Mouse (Mus musculus) layer of hippocampus, adult 18-20 months (tissue): Measurements from ENCODE around the gene Xylb. TPM values are rescaled to one million over a fixed set of nuclear protein-coding genes. Genes with fewer than 3 reads are reported as not detected.
A peak's percentile ranks its signal among the peaks of the same experiment; 100 is the strongest.
"Not testable (repeated sequence)": the region's sequence is repeated elsewhere in the genome, so short reads cannot be mapped to it uniquely, and the experiment has no call there.

ENCODE experiments used
- DNase-seq, 2 experiments: peaks; one replicate each; pipeline ENCODE4 v3.0.0; 2022; ENCODE audit warnings: low spot score in 2 of 2
- total RNA-seq, 2 experiments: library from RNA; stranded (reverse); gene quantifications; 2 replicates each; pipeline ENCODE4 v1.2.3; 2021

Gene Xylb
- total RNA-seq, 2 experiments from 2014 or later = 4.8 to 5.9 TPM

DNA sequence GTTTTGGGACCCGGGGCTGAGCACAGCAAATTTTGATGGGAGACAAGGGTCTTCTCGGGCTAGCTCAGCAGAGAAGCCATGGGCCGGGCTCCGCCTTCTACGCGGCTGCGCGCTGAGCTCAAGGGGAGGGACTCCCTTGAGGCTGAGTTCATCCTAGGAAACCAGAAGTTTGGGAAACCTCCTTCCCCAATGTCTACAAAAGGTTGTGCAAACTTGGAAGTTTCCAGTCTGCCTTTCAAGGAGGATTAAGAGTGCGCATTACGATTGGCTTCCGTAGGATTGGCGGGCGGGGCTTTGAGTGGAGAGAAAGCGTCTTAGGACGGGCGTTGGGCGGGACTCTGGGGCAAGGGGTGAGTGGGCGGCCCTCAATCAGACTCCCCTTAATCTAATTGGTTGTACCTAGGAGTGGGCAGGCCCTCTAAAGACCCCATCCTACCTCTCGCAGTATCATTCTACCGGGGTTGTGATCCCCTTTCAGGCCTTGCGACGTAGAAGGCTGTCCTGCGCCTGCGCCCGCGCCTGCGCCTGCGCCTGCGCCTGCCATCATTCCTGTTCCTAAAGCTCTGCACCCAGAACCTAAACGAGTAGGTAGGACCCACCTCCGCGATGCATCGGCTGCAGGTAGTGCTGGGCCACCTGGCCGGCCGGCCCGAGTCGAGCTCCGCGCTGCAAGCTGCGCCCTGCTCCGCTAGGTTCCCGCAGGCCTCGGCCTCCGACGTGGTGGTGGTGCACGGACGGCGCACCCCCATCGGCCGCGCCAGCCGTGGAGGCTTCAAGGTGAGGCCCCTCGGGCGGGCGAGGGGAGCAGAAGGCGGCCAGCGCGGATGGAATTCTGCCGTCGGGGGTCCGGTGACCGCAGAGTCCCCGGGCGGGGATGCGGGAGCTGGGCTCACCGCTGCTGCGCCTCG, 16.0 kb upstream of the Xylb start, which contains the start of gene Myd88:
Myd88 (minus strand) TSS at position 503 of the 908 bp plus-strand sequence.
- peak; percentile 94 to 97 for DNase-seq

DNA sequence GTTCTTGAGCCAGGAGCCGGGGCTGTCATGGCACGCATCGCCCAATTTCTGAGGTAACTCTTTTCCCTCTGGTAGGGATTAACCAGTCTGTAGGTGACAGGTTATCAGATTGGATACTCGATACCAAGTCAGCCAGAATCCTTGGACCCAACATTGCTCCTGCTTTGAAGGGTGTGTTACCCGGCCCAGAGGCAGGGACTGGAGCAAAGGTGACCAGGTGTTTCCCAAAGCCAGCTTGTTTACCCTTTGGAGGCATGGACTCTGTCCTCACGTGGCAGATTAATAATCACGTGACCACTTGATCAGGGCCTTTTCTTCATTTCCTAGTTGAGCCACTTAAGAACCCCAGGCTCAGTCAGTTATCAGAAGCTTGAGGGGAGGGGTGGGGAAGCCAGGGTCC, 14.5 kb upstream of the Xylb start:
- DNase-seq = no peak

DNA sequence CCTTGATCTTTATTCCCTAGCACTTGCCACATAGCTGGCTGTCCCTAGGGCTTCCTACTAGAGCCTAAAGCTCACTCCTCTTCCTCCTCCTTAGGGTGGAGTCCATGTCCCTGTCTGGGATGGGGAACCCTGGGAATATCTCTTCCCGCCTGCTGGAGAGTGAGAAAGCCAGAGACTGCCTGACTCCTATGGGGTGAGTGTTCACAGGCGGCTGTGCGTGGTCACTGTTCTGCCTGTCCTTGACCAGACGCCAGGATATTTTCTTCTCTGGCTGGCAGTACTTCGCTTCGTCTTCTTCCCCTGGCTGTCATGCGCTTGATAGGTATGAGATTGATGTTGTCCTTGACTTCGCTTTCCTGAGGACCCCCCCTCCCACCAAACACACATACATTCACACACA, 10.8 kb upstream of the Xylb start:
- DNase-seq = no peak

DNA sequence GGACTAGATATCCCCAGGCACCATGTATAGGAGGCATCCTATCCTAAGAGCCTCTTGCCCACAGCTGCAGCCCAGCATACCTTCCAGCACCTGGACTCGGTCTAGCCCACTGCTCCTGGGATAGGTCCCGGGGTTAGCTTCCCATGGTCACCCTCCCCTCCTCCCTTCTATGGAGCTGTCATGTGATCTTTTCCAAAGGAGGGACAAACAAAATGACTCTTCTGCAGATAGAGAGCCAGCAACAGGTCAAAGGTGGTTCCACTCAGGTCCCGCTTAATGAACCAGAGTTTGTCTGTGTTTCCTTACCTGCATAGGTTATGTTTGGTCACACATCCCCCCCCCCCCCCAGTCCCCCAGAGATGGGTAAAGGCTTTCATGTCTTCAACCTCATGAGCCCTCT, 6.7 kb upstream of the Xylb start:
- no peak for DNase-seq

DNA sequence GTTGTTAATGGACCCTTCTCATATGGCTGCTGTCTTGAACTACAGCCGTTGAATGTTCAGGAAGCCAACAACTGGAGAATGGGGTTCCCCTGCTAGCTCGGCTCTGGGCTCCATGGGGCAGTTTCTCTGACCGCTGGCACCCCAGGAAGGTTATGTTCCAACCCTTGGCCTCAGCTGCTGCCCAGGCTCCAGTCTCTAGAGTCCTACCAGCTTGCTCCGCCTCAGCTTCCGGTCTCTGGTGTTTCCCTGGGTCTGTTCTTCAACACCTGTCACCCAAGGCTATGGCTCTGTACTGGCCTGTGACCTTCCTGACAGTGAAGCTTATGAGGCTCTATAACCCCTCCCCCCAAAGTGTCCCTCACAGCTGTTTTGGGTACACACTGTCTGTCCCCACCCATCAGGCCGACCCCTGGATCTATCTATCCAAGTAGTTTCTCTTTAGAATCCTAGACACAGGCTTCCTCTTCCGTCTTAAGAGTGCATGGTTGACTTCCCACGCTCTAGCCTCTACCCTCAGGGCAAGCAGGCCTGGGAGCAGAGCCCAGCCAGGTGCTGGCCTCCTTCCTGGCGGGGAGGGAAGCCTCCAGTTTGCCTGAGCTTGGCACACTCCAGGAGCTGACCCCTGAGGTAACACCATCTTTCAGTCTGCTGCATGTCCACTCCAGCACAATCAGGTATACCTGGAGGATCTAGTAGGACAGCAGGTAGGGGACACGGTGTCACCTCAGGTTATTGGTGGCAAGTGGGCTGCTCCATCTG, 6.1 kb upstream of the Xylb start:
- no peak for DNase-seq

DNA sequence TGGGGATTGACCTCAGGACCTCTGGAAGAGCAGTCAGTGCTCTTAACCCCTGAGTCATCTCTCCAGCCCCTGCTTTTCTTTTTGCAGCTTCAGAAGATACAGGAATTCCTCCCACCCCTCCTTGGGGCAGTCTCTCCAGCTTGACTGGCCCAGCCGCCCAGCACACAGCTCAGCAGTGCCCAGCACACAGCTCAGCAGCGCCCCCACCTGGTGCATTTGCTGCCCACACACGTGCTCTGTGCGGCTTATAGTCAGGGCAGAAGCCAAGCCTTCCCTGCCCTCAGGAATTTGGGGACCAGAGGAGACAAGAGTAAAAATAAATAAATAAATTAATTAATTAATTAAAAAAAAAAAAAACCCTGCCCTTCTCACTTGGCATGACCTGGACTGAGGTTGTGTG, 5.1 kb upstream of the Xylb start:
- peak in 1 of 2 experiments; percentile 67 for DNase-seq

DNA sequence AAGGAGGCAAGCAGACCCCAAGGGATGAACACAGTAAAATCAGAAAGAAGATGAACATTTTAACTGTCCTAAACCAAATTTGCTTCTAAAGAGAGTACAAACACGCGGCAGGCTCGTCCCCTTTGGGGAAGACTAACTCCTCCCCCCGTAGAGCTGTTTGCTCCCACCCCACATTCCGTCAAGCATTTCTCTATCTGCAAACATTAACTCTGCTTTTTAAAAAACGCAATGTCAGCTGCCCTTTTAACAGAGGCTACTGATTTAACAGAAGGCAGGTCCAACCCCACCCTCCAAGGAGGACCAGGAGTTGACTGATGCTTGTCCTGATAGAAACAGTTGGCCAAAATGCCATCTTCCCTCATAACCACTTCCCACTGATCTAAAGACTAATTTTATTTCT, 3.3 kb upstream of the Xylb start:
- no peak for DNase-seq

DNA sequence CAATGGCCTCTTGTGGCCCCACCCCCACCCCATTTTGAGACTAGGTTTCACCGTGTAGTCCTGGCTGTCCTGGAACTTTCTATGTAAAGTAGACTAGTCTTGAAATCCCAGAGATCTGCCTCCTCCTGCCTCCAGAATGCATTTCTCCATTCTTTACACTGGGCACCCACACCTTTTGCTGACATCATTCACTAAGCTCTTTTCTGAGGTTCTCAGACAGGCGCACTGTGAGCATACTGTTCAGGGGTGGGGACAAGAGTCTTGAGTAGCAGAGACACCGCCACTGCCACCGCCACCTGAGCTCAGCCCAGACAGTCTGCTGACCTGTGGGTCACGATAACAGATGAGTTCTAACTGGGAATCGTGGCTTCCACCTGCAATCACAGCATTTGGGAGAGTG, 1.2 kb upstream of the Xylb start:
- no peak for DNase-seq

DNA sequence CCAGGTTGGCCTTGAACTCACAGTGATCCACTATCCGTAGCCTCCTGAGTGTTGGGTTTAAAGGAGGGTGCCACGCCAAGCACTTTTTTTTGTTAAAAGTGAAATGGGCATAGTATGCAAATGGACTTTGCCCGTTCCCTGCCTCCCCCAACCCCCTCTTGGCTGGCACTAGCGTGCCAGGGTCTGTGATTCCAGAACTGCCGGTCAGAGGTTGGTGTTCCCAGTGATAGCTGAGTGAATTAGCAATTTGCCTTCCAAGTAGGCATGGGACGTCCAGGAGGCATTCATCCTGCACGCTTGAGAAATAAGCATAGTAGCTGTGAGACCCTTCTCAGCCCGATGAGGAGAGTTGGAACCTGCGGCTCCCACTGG, 863 bp downstream of the Xylb start:
- no peak for DNase-seq

DNA sequence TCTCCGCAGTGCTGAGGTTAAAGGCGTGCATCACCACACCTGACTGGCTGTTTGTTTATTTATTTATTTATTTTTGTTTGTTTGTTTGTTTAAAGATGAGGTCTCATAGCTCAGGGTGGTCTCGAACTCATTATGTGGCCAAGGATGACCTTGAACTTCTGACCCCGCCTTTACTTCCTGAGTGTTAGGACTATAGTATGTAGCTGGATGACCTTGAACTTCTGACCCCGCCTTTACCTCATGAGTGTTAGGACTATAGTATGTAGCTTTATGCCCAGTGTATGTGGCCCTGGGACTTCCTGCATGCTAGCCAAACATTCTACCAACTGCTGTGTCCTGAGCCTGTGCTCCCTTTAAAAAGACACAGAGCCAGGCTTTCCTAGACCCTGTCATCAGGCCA, 4.2 kb downstream of the Xylb start:
- no peak for DNase-seq

DNA sequence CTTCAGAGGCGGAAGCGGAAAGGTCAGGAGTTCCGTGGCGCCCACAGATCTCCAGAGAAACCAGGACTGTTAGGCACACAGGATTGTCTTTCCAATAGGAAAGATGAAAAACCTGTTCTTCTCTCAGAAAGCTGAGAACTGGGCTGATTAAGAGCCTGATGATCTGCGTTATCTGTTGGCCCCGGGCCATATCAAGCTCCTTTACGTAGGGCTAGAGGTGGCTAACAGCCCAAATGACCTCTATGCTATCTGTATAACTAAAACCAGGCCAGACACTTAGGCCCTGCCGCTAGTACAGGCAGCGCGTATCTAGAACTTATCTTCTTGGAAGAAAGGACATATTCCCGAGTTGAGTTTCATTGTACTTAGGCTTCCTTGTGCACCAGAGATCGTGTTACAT, 6.0 kb downstream of the Xylb start:
- DNase-seq = no peak

DNA sequence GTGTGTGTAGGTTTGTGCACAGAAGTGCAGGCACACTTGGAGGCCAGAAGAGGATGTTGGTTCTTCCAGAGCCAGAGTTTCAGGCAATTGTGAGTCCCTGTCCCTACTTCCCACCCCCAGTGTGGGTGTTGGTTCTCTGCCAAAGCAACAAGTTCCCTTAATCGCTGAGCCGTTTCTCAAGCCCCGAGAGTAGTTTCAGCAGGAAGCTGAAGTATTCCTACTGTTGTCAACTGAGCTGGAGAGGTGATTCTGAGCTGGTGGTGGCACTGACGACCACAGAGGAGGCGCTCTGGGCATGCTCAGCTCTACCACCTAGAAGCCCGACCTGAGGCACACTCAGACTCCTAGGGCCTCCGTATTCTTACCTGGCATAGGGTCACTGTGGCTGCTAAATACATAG, 8.1 kb downstream of the Xylb start, which contains the start of gene Slc22a14:
Slc22a14 (minus strand) TSS at position 270 of the 400 bp plus-strand sequence.
- no peak for DNase-seq

DNA sequence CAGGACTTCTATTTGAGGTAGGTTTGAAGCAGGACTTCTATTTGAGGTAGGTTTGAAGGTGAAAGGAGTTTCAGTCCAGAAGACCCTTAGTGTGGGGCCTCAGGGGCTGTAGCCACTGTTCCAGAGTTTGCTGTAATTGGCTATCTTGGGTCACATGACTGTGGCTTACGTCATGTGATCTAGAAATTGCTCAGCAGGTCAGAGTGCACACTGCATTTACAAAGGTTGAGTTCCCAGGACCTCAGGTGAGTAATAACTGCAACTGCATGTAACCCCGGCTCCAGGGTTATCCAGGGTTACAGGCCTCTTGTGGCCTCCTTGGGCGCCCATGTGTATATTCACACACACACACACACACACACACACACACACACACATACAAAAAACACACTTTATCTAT, 11.2 kb downstream of the Xylb start:
- no peak for DNase-seq

DNA sequence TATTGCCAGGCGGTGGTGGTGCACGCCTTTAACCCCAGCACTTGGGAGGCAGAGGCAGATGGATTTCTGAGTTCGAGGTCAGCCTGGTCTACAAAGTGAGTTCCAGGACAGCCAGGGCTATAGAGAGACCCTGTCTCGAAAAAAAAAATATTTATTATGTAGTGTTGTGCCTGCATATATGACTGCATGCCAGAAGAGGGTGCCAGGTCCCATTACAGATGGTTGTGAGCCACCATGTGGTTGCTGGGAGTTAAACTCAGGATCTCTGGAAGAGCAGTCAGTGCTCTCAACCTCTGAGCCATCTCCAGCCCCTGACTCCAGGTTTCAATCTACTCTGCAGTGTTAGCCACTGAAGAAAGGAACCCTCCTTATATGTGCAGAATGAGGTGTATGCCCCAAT, 13.6 kb downstream of the Xylb start:
- not testable (repeated sequence) for DNase-seq

DNA sequence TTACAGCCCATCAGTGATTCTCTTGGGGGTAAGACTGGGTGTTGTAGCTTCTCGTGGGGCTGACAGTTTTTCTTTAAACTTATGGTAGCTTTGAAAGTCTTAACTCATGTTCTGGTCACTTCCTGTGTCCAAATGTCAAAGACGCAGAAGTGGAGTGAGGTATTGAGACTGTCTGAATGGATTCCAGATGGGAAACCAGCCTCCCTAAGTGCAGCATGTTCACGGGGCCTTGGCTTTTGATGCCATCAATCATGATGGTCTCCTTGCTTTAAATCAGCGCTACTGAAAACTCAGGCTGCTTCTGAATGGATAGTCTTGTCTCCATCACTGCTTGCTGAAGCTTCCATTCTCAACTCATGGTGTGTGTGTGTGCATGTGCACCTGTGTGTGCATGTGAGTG, 14.1 kb downstream of the Xylb start:
- no peak for DNase-seq

DNA sequence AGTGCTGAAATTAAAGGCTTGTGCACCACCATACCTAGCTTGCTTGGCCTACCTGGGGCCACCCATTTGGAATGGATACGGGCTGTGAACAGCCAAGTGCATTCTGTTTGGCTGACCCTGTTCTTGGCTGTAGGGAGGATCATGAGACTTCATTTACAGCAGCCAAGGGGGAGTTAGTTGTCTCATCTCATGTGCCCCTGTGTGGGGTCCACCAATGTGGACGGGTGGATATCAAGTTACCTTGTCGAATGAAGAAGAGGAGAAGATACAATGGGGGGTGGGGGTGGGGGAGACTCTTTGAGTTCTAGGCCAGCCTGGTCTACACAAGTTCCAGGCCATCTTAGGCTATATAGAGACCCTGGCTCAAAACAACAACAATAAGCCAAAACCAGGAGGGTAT, 17.8 kb downstream of the Xylb start:
- no peak for DNase-seq

DNA sequence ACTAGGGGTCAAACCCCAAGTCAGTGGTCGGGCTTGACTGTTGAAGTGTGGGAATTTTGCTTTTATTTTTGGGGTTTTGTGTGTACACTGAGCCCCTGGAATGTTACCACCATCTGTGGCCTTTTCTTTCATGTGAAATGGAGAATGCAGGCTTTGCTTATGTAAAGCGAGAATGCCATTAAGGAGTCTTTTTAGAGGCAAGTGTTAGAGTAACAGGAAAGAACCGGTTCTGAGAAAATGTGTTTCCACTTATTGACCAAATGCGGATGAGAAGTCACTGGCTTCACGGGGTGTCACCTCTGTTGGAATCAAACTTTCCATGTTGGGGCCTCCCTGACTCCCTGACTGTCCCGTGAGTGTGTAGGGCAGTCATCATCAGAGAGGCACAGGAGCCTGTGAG, 18.4 kb downstream of the Xylb start:
- DNase-seq = no peak

DNA sequence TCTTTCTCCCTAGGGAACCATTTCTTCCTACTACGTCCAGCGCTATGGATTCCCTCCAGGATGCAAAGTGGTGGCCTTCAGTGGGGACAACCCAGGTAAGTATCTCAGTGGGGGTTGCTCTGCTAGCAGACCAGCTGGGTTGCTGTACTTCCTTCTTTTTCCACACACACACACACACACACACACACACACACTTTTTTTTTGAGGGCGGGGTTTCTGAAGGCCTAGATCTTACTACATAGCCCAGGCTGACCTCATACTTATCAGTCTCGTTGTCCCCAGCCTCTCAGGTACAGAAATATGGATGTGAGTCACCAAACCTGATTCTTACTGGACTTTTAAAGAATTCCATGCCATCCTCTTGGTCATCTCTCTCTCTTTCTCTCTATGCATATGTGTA, 21.1 kb downstream of the Xylb start:
- DNase-seq = no peak

DNA sequence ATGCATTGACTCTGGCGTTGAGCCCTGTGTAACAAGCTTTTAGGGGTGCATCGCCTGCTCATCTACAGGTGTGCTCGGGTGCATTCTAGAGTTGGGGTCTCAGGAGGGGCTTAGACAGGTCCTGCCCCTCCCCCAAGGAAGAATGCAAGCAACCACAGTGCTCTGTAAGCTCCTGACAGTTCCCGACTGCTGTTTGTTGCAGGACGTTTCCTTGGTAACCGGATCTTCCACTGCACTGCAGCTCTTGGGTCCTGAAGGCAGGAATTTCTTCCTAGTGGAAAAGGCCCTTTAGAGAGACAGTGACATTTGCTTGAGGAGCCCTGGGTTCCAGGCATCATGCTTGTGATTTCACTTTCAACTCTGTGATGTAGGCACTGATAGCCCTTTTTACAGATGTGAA, 25.4 kb downstream of the Xylb start:
- peak; percentile 39 to 40 for DNase-seq

DNA sequence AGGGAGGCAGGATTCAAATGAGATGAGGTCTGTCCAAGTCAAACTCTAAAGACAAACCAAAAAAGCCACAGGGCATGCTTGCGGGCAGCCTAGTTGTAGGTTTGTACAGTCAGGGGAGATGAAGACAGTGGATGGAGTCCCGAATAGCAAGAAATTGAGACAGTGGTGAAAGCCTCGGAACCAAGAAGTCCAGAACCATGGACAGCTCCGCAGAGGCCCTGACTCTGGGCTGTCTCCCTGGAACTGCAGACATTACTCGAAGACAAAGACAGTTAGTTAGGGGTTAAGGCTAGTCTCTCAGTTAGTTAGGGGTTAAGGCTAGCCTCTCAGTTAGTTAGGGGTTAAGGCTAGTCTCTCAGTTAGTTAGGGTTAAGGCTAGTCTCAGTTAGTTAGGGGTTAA, 31.8 kb downstream of the Xylb start:
- no peak for DNase-seq

DNA sequence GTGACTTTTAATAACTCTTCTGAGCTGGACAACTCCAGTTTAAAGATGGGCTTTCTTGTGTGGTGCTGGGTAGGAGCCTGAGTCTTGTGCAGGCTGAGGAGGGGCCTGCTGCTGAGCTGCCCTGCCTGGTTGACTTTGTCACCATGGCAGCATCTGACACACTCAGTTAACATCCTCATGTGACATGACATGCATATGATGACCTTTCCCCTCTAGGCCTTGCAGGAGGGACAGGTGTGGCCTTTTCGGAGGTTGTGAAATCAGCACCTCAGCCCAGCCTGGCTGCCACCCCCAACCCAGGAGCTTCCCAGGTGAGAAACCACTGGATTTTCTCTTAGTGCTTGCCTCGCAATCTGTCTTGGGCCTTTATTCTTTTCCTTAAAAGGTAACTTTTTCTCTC, 33.0 kb downstream of the Xylb start:
- DNase-seq = no peak

DNA sequence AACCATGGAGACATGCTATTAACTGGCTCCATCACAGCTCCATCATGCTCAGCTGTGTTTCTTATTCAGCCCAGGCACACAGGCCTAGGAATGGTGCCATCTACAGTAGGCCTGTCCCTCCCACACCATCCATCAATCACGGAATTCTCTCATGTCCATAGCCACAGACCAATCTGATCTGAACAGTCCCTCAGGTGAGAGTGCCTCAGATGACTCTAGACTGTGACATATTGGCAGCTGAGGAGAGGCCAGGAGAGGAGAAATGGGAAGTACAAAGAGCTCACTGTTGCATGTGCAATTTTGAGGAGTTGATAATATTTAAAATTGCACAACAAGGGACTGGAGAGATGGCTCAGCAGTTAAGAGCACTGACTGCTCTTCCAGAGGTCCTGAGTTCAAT, 37.6 kb downstream of the Xylb start:
- DNase-seq = no peak

DNA sequence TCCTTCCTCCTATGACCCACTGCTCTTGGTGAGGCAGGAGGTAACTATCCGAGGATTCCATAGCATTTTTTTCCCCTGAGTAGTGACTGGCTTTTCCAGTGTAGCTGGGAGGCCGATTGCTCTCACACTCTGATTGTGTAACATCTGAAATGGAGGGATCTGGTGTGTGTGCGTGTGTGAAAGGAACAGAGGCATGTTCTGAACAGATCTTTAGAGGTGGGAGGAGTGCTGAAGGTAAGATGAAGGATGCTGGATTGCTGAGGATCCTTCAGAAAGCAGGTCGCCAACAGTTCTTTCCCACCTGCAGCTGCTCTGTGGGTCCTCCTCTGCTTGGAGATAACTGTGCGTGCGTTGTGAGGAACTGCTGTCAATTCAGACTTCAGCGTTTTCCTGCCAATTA, 44.2 kb downstream of the Xylb start:
- DNase-seq = no peak
